Mouse (Mus musculus) effector memory CD4-positive, alpha-beta T cell, adult 7 months (primary cell): ENCODE results near the gene Gngt2. TPM values are rescaled to one million over a fixed set of nuclear protein-coding genes. Genes with fewer than 3 reads are reported as not detected.

Experiments used
- polyA plus RNA-seq: library from polyadenylated mRNA; unstranded; fragments of 100-300 nt; shearing (Covaris generic); gene quantifications from one replicate; pipeline ENCODE4 v1.2.1, GENCODE M21; 2017

The Gngt2 gene
- 7.8 TPM for polyA plus RNA-seq

GRCm38 (mm10) chr11:95837059-95837458 is at the start of gene Gngt2:
TSS of gene Gngt2 (plus strand) at chr11:95837216.

DNA sequence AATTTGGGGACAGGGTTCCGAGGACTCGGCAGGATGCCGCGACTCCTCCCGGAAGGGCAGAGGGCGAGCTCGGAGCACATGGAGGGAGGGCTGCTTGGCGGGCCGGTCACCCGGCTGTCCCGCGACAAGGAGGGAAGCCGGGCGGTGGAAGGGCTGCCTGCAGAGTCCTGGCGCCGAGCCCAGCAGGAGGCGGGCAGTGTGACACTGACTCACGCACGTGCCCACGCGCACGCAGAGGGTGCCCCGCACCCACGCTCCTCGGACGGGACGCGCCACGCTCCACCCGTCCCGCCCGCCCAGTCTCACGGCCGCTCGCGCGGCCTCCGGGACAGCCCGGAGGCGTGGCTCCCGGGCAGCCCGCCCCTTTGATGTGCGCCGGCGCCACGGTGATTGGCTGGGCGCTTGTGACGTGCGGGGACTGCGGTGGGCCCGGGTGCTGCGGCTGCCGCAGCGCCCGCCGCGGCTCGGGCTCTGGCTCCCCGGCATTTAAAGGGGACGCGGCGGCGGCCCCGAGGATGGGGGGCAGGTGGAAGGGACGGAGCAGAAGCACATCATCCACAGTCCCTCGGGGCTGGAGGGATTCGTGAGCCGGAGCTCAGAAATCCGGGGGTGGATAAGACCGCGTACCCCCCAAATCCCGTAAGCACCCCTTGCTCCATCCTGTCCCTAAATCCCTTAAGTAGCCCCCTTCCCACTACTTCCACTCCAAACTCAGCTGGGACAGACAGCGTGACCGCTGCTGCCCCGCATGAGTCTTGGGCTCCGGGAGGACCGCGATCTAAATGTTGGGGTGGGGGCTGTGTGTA is 12.7 kb upstream of the Gngt2 start, which contains the start of gene Phospho1:
Gene Phospho1, plus strand, starts transcription at position 429 of the 806 bp plus-strand sequence.

DNA sequence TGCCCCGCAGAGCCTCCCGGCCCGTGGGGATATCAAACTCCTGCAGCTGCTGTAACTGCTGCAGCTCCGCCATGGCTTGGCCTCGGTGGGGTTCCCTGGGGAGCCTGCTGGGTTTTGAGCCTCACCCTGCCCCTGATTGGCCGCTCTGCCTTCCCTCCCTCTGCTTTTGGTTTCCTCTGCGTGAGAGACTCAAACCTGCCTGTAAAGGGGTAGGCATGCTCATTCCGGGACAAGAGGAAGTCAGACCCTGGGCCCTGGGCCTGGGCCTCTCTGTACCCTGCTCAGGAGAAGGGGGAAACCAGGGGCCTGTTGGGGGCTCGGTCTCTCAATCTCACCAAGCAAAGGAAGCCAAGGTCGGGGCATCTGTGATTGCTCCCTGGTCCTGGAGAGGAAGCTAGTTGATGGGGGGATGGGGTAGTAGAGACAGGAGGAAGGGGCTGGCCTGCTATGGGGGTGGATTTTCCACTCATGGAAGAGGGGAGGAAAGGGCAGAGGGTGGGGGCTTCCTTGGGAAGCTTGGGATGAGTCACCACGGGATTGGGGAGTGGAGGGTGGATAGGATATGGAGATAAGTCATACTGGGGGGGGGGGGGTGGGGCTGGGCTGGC is 5.2 kb downstream of the Gngt2 start, which contains the start of gene Abi3:
Gene Abi3, minus strand, starts transcription at position 403 of the 608 bp plus-strand sequence.

Other genes with a start within 250 kb of the Gngt2 start
- not detected for gene Ngfr, start 249.5 kb upstream of the Gngt2 start, polyA plus RNA-seq
- gene Phb, start 170.3 kb upstream of the Gngt2 start, polyA plus RNA-seq: 51.6 TPM
- 30.5 TPM for gene Zfp652, start 124.5 kb upstream of the Gngt2 start, polyA plus RNA-seq
- 0.84 TPM for gene B130006D01Rik, start 113.6 kb upstream of the Gngt2 start, polyA plus RNA-seq
- not detected for gene Phospho1, start 12.7 kb upstream of the Gngt2 start, polyA plus RNA-seq
- gene Abi3, start 5.3 kb downstream of the Gngt2 start, polyA plus RNA-seq: 7.7 TPM
- gene B4galnt2, start 77.7 kb downstream of the Gngt2 start, polyA plus RNA-seq: not detected
- gene Igf2bp1, start 168.7 kb downstream of the Gngt2 start, polyA plus RNA-seq: 0.15 TPM
- gene Gip, start 187.3 kb downstream of the Gngt2 start, polyA plus RNA-seq: not detected
- gene Snf8, start 197.7 kb downstream of the Gngt2 start, polyA plus RNA-seq: 69.0 TPM
- 49.6 TPM for gene Ube2z, start 228.2 kb downstream of the Gngt2 start, polyA plus RNA-seq
- 246 TPM for gene Atp5g1, start 238.5 kb downstream of the Gngt2 start, polyA plus RNA-seq